Comparison of ENCODE assay signal across 9 mouse cellular contexts in the genomic region with DNA sequence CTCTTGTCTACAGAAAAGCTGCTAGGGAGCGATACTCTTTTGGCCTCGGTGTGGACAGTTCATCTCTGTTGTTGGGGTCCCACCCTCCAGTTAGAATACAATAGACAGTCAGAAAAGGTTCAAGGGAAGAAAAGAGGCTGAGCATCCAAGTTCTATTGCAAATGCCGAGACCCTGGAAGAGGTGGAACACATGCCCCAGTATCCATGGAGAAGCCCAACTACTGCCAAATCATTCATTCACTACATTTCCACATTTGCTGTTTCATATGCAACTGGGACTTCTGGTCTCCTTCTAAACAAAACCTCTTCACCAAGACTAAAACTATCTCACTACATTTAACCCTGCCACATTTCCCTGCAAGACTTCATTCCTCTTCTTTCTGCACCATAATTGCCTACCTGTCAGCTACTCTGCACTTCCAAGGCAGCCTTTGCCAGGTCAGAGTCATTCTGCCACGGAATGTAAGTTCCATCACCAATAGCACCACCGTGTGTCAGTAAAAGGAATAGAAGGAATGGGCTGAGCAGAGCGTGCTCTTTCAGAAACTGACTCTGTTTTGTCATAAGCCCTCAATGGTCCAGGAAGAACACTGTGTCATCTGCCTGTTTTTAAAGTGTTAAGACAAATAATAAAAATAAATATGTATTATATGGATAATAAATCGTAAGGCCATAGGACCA.
A peak's percentile ranks its signal among the peaks of the same experiment; 100 is the strongest.
DNase-seq lines count a peak whose midpoint lies in the region; ATAC-seq and TF ChIP-seq lines count a peak whose summit lies in the region.
"Had no signal": no experiment of that assay in that cellular context is flagged by ENCODE, and none has a peak within 500 bp of the region (broad histone marks: within the 10 kb centered on the region; RNA-seq: fewer than 3 reads in every experiment).

No protein-coding gene starts in this region.

- 33% methylated on average over 7 of the region's 7 CpGs for WGBS in liver, embryonic 14.5 days (ENCODE audit: insufficient replicate concordance)
- 39% methylated on average over 7 of the region's 7 CpGs for WGBS in liver, embryonic 11.5 days
- 37% methylated on average over 7 of the region's 7 CpGs for WGBS in embryonic facial prominence, embryonic 11.5 days

- ATAC-seq in CD4-positive, CD25-positive, alpha-beta regulatory T cell, adult 4 months: no peak
- no peak for ATAC-seq in liver, embryonic 14.5 days (ENCODE audit: insufficient read depth)
- no peak for ATAC-seq in liver, embryonic 11.5 days (replicated peaks; ENCODE audit: low FRiP score)
- no peak for ATAC-seq in embryonic facial prominence, embryonic 11.5 days (replicated peaks; ENCODE audit: insufficient number of reproducible peaks, low FRiP score, low TSS enrichment, low read depth)

- no peaks in the 10 kb centered on the region for H3K27me3 ChIP-seq in liver, embryonic 14.5 days (ENCODE audit: control insufficient read depth, insufficient read depth, low read length)
- H3K27me3 ChIP-seq in liver, embryonic 11.5 days (replicated peaks; ENCODE audit: control insufficient read depth, insufficient read depth, low read length): no peaks in the 10 kb centered on the region
- no peaks in the 10 kb centered on the region for H3K27me3 ChIP-seq in embryonic facial prominence, embryonic 11.5 days (ENCODE audit: control insufficient read depth, insufficient read depth, low read length)
- H3K27me3 ChIP-seq: megakaryocyte, embryonic 14.5 days had no signal

- no peaks in the 10 kb centered on the region for H3K9me3 ChIP-seq in liver, embryonic 14.5 days (ENCODE audit: control insufficient read depth, low read length)
- no peaks in the 10 kb centered on the region for H3K9me3 ChIP-seq in liver, embryonic 11.5 days (ENCODE audit: control insufficient read depth, low read length)
- H3K9me3 ChIP-seq in embryonic facial prominence, embryonic 11.5 days (replicated peaks; ENCODE audit: control insufficient read depth, low read length): no peaks in the 10 kb centered on the region
- H3K9me3 ChIP-seq: megakaryocyte, embryonic 14.5 days had no signal

- no peak overlapping the region for H3K27ac ChIP-seq in liver, embryonic 14.5 days
- no peak overlapping the region for H3K27ac ChIP-seq in liver, embryonic 11.5 days (ENCODE audit: low read depth, low read length)
- no peak overlapping the region for H3K27ac ChIP-seq in embryonic facial prominence, embryonic 11.5 days (replicated peaks; ENCODE audit: low read depth, low read length)

- H3K4me1 ChIP-seq in liver, embryonic 14.5 days (replicated peaks; ENCODE audit: control insufficient read depth in 2 of 2, insufficient read depth in 2 of 2, low read length in 1 of 2): no peaks in the 10 kb centered on the region
- no peaks in the 10 kb centered on the region for H3K4me1 ChIP-seq in liver, embryonic 11.5 days (replicated peaks; ENCODE audit: control insufficient read depth, insufficient read depth, low read length)
- H3K4me1 ChIP-seq in embryonic facial prominence, embryonic 11.5 days (ENCODE audit: control insufficient read depth, insufficient read depth, low read length): no peaks in the 10 kb centered on the region

- TF ChIP-seq CTCF in liver, embryonic 14.5 days (IDR thresholded peaks at IDR 0.05; ENCODE audit: low read depth): peak; percentile 56

- H3K4me2 ChIP-seq in liver, embryonic 14.5 days (ENCODE audit: low read depth): no peak overlapping the region
- no peak overlapping the region for H3K4me2 ChIP-seq in liver, embryonic 11.5 days
- H3K4me2 ChIP-seq in embryonic facial prominence, embryonic 11.5 days (ENCODE audit: low read depth, low read length): no peak overlapping the region

- peak; percentile 10 for DNase-seq in CD4-positive, CD25-positive, alpha-beta regulatory T cell, adult 2 months (ENCODE audit: low read depth, low spot score)
- no peak for DNase-seq in liver, embryonic 14.5 days (ENCODE audit: low read depth in 3 of 3, low spot score in 3 of 3)
- DNase-seq in liver, embryonic 11.5 days (ENCODE audit: low spot score): no peak
- peak; percentile 63 for DNase-seq in embryonic facial prominence, embryonic 11.5 days (ENCODE audit: low spot score)
- peak; percentile 16 to 32 for DNase-seq in kidney, adult 8-10 months
- DNase-seq in lung, postnatal 25 days (ENCODE audit: low spot score): peak; percentile 65
- DNase-seq in right cerebral cortex, postnatal 25 days: peak; percentile 19

- no peak for TF ChIP-seq EP300 in liver, embryonic 14.5 days (IDR thresholded peaks at IDR 0.05; ENCODE audit: low read depth)

- H3K36me3 ChIP-seq in liver, embryonic 14.5 days (replicated peaks; ENCODE audit: control insufficient read depth, insufficient read depth, low read depth): no peaks in the 10 kb centered on the region
- no peaks in the 10 kb centered on the region for H3K36me3 ChIP-seq in liver, embryonic 11.5 days (ENCODE audit: control insufficient read depth, insufficient read depth, low read length)
- no peaks in the 10 kb centered on the region for H3K36me3 ChIP-seq in embryonic facial prominence, embryonic 11.5 days (replicated peaks; ENCODE audit: control insufficient read depth, insufficient read depth, low read depth, low read length)

- no peak overlapping the region for H3K4me3 ChIP-seq in liver, embryonic 14.5 days (ENCODE audit: insufficient read depth in 1 of 2, low read depth in 2 of 2, low read length in 2 of 2)
- no peak overlapping the region for H3K4me3 ChIP-seq in liver, embryonic 11.5 days (ENCODE audit: low read depth, low read length)
- no peak overlapping the region for H3K4me3 ChIP-seq in embryonic facial prominence, embryonic 11.5 days (ENCODE audit: low read depth, low read length)
- H3K4me3 ChIP-seq: megakaryocyte, embryonic 14.5 days had no signal

- H3K9ac ChIP-seq in liver, embryonic 14.5 days (replicated peaks): no peak overlapping the region
- H3K9ac ChIP-seq in liver, embryonic 11.5 days (ENCODE audit: low read depth, low read length): no peak overlapping the region
- no peak overlapping the region for H3K9ac ChIP-seq in embryonic facial prominence, embryonic 11.5 days (replicated peaks; ENCODE audit: low read length)

Comparison
In these comparisons a context has a peak if more than half of its experiments do, and no peak if none do; other contexts are left out.
1. DNase-seq: peak in CD4-positive, CD25-positive, alpha-beta regulatory T cell, adult 2 months (single experiment), embryonic facial prominence, embryonic 11.5 days (single experiment), kidney, adult 8-10 months (2 of 2), lung, postnatal 25 days (single experiment) and right cerebral cortex, postnatal 25 days (single experiment); none in liver, embryonic 14.5 days (0 of 3) and liver, embryonic 11.5 days (single experiment).